Comparison of ENCODE assay signal across 9 mouse cellular contexts in the genomic region with DNA sequence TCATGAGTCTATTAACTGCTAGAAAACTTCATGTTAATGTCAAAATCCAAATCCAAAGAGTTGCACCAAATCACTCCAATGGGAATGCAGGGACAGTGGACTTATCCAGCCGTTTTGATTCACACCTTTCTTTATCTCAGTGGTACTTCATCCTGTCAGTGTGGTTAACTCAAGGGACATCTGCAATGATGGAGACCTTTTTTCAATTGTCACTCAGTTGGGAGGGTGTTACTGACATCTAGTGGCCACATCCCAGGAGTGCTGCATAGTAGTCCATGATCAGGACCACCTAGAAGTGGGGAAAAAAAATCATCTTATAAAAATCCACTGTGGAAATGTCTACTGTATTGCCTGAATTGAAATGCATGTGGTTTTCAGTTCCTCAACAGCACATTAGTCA.
DNase-seq lines count a peak whose midpoint lies in the region; TF ChIP-seq lines count a peak whose summit lies in the region.
"Had no signal": no experiment of that assay in that cellular context is flagged by ENCODE, and none has a peak within 500 bp of the region (broad histone marks: within the 10 kb centered on the region; RNA-seq: fewer than 3 reads in every experiment).

No protein-coding gene starts in this region.

- no peaks in the 10 kb centered on the region for H3K27me3 ChIP-seq in cerebellum, adult 2 months (ENCODE audit: control insufficient read depth, insufficient read depth, low read length)
- no peaks in the 10 kb centered on the region for H3K27me3 ChIP-seq in limb, embryonic 10.5 days (ENCODE audit: low read depth, poor library complexity, severe bottlenecking)

- H3K9me3 ChIP-seq in limb, embryonic 10.5 days (replicated peaks), result no peaks in the 10 kb centered on the region

- H3K27ac ChIP-seq in cerebellum, adult 2 months (ENCODE audit: insufficient read depth, low read length), result no peak overlapping the region
- H3K27ac ChIP-seq in limb, embryonic 10.5 days, result no peak overlapping the region

- no peaks in the 10 kb centered on the region for H3K36me3 ChIP-seq in limb, embryonic 10.5 days

- TF ChIP-seq POLR2A in cerebellum, adult 2 months (IDR thresholded peaks at IDR 0.05; ENCODE audit: borderline replicate concordance, insufficient read depth, low read length), result no peak

- peak in 1 of 2 experiments; percentile 1 for DNase-seq in cerebellum, adult 2 months
- DNase-seq in cerebellum, adult 9-11 months, result no peak
- DNase-seq in 416B (ENCODE audit: low read depth), result peak; percentile 36
- peak; percentile 19 for DNase-seq in embryo, embryonic 9.5 days (ENCODE audit: extremely low spot score)
- peak; percentile 37 for DNase-seq in limb, embryonic 10.5 days (ENCODE audit: low spot score)
- DNase-seq in gastrocnemius, postnatal 25 days, result no peak
- no peak for DNase-seq in thymus, postnatal 4 days
- DNase-seq in ovary, postnatal 36 days (ENCODE audit: low spot score), result no peak

- no peaks in the 10 kb centered on the region for H3K4me1 ChIP-seq in cerebellum, adult 2 months (ENCODE audit: control insufficient read depth, insufficient read depth, low read length)
- no peaks in the 10 kb centered on the region for H3K4me1 ChIP-seq in limb, embryonic 10.5 days

- peak; percentile 34; the same call in 1 of the 2 replicates for TF ChIP-seq CTCF in cerebellum, adult 2 months (IDR thresholded peaks at IDR 0.05; ENCODE audit: borderline replicate concordance, insufficient read depth, low read depth, low read length)

- no peak overlapping the region for H3K4me3 ChIP-seq in cerebellum, adult 2 months (replicated peaks; ENCODE audit: insufficient read depth, low read depth, low read length)
- no peak overlapping the region for H3K4me3 ChIP-seq in limb, embryonic 10.5 days
- H3K4me3 ChIP-seq: erythroblast, embryonic 14.5 days had no signal

- WGBS in cerebellum, adult 2 months, result 16% methylated on average over 1 of the region's 1 CpGs
- WGBS in limb, embryonic 10.5 days, result 37% methylated on average over 1 of the region's 1 CpGs

Comparison
In these comparisons a context has a peak if more than half of its experiments do, and no peak if none do; other contexts are left out.
1. DNase-seq: peak in 416B (single experiment), embryo, embryonic 9.5 days (single experiment) and limb, embryonic 10.5 days (single experiment); none in cerebellum, adult 9-11 months (single experiment), gastrocnemius, postnatal 25 days (single experiment), thymus, postnatal 4 days (single experiment) and ovary, postnatal 36 days (single experiment).